10 mouse cellular contexts compared by ENCODE assay signal in the genomic region with DNA sequence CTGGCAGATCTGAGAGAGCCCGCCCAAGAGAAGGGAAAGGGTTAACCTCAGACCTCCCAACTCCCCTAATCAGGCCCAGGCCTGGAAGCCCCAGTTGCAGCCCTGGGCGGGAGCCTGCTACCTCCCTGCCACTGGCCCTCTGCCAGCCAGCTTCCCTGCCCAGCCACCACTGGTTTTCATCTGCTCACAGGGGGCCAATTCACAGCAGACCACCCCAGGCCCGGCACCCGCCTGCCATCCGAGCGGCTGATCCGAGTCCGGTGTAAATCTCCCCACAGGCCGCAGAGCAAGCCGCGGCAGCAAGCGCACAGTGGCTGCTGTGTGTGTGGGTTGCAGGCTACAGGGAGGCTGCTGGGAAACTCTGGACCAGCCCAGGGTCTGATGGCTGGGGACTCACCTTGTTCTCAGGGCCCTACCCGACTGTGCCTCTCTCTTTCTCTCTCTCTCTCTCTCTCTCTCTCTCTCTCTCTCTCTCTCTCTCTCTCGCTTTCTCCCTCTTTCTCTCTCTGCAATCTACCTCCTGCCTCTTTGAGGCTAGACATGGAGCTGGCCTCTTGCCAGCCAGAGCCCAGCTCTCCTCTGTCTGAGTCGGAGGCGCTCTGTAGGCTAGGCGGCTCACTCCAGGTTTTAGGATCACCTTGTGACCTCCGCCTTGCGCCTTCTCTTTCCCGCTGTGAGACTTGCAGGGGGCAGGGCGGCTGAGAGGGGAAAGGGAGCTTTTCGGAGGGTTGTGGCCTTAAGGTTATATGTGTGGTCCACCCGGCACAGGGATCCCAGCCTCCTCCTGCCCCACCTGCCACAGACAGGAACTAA. TPM values are rescaled to one million over a fixed set of nuclear protein-coding genes. Genes with fewer than 3 reads are reported as not detected.
DNase-seq lines count a peak whose midpoint lies in the region; ATAC-seq and TF ChIP-seq lines count a peak whose summit lies in the region.
"Had no signal": no experiment of that assay in that cellular context is flagged by ENCODE, and none has a peak within 500 bp of the region (broad histone marks: within the 10 kb centered on the region; RNA-seq: fewer than 3 reads in every experiment).

No protein-coding gene starts in this region.

- H3K9ac ChIP-seq in MEL (ENCODE audit: control insufficient read depth, low read depth, low read length, poor library complexity, severe bottlenecking) = peak overlapping the region; percentile 63
- H3K9ac ChIP-seq in forebrain, embryonic 16.5 days (replicated peaks; ENCODE audit: low read depth, low read length) = 0 out of 2 replicates have a peak overlapping the region, but pooled peaks have one; percentile 32
- no peak overlapping the region for H3K9ac ChIP-seq in liver, embryonic 15.5 days

- peak in 1 of 2 experiments; percentile 18; a peak in 1 of 4 replicates for TF ChIP-seq EP300 in MEL (IDR thresholded peaks at IDR 0.05; ENCODE audit: low read depth in 1 of 2, low read length in 2 of 2)

- H3K4me1 ChIP-seq in heart, embryonic 10.5 days = peaks cover 50% of the 10 kb centered on the region
- H3K4me1 ChIP-seq in MEL (ENCODE audit: control insufficient read depth in 1 of 2, insufficient read depth in 2 of 2, low read length in 2 of 2) = peaks cover 13 to 32% of the 10 kb centered on the region in 2 experiments
- H3K4me1 ChIP-seq in forebrain, embryonic 16.5 days (replicated peaks; ENCODE audit: control insufficient read depth, insufficient read depth, low read length) = peaks cover 11% of the 10 kb centered on the region
- peaks cover 42% of the 10 kb centered on the region for H3K4me1 ChIP-seq in liver, embryonic 15.5 days (replicated peaks)

- H3K36me3 ChIP-seq in heart, embryonic 10.5 days = no peaks in the 10 kb centered on the region
- peaks cover 0 to 20% of the 10 kb centered on the region in 2 experiments for H3K36me3 ChIP-seq in MEL (ENCODE audit: control insufficient read depth in 1 of 2, insufficient read depth in 2 of 2, low read length in 2 of 2)
- H3K36me3 ChIP-seq in forebrain, embryonic 16.5 days (ENCODE audit: control insufficient read depth, insufficient read depth) = no peaks in the 10 kb centered on the region
- no peaks in the 10 kb centered on the region for H3K36me3 ChIP-seq in liver, embryonic 15.5 days (replicated peaks)

- TF ChIP-seq CTCF in MEL (IDR thresholded peaks at IDR 0.05 in 2 of 3, conservative IDR thresholded peaks at IDR 0.05 in 1 of 3; ENCODE audit: control insufficient read depth in 1 of 3, insufficient read depth in 1 of 3, low read depth in 2 of 3, low read length in 3 of 3, poor library complexity in 1 of 3, severe bottlenecking in 1 of 3) = no peak

- 0 out of 4 replicates have a peak, but pooled peaks of 1 of the 2 experiments have one; percentile 36 for TF ChIP-seq POLR2A in MEL (IDR thresholded peaks at IDR 0.05; ENCODE audit: control insufficient read depth in 1 of 2, insufficient read depth in 1 of 2, low read depth in 1 of 2, low read length in 2 of 2, poor library complexity in 1 of 2)

- peak overlapping the region; percentile 67; the same call in 1 of the 2 replicates for H3K27ac ChIP-seq in heart, embryonic 10.5 days
- H3K27ac ChIP-seq in MEL (ENCODE audit: control insufficient read depth, low read depth, low read length) = peak overlapping the region; percentile 90
- H3K27ac ChIP-seq in forebrain, embryonic 16.5 days (ENCODE audit: low read length) = no peak overlapping the region; the same call in 1 of the 2 replicates
- H3K27ac ChIP-seq in liver, embryonic 15.5 days (replicated peaks) = no peak overlapping the region

- DNase-seq in heart, embryonic 10.5 days (ENCODE audit: low spot score) = no peak
- DNase-seq in heart, adult 18-20 months = no peak
- DNase-seq in MEL (ENCODE audit: low read depth, low spot score) = peak; percentile 83
- DNase-seq in urinary bladder, adult 2 months (ENCODE audit: low spot score) = no peak
- DNase-seq in frontal cortex, postnatal 25 days (ENCODE audit: low spot score in 2 of 2) = no peak
- no peak for DNase-seq in testis, postnatal 10 days (ENCODE audit: low spot score)
- DNase-seq: heart, postnatal 36 days had no signal

- H3K4me3 ChIP-seq in heart, embryonic 10.5 days = peak overlapping the region; percentile 40
- H3K4me3 ChIP-seq in MEL (ENCODE audit: control insufficient read depth in 1 of 2, insufficient read depth in 1 of 2, low read depth in 2 of 2, low read length in 2 of 2) = peak overlapping the region; percentile 42 to 54
- no peak overlapping the region for H3K4me3 ChIP-seq in forebrain, embryonic 16.5 days (replicated peaks; ENCODE audit: low read length)
- H3K4me3 ChIP-seq in liver, embryonic 15.5 days (replicated peaks) = no peak overlapping the region
- H3K4me3 ChIP-seq: myocyte had no signal

- peaks cover 2% of the 10 kb centered on the region; the same call in 1 of the 2 replicates for H3K79me2 ChIP-seq in MEL (ENCODE audit: control insufficient read depth, insufficient read depth, low read length, poor library complexity)

- no peak for TF ChIP-seq RAD21 in MEL (IDR thresholded peaks at IDR 0.05; ENCODE audit: low read depth, low read length)

- peak; percentile 36; the same call in 1 of the 2 replicates for ATAC-seq in forebrain, embryonic 16.5 days
- ATAC-seq in liver, embryonic 15.5 days (ENCODE audit: insufficient read depth) = no peak

- WGBS in heart, embryonic 10.5 days = 4% methylated on average over 23 of the region's 23 CpGs
- WGBS in forebrain, embryonic 16.5 days = 3% methylated on average over 22 of the region's 23 CpGs
- 38% methylated on average over 22 of the region's 23 CpGs for WGBS in liver, embryonic 15.5 days (ENCODE audit: insufficient replicate concordance)

- no peaks in the 10 kb centered on the region for H3K9me3 ChIP-seq in heart, embryonic 10.5 days
- H3K9me3 ChIP-seq in MEL (replicated peaks; ENCODE audit: insufficient read depth, low read length) = no peaks in the 10 kb centered on the region
- H3K9me3 ChIP-seq in forebrain, embryonic 16.5 days (ENCODE audit: control insufficient read depth, low read length) = no peaks in the 10 kb centered on the region
- H3K9me3 ChIP-seq in liver, embryonic 15.5 days (replicated peaks) = no peaks in the 10 kb centered on the region

- H3K4me2 ChIP-seq in forebrain, embryonic 16.5 days (ENCODE audit: low read length) = peak overlapping the region; percentile 21; the same call in 1 of the 2 replicates
- H3K4me2 ChIP-seq in liver, embryonic 15.5 days = peak overlapping the region; percentile 18; the same call in 1 of the 2 replicates

- H3K27me3 ChIP-seq in heart, embryonic 10.5 days (ENCODE audit: insufficient read depth, poor library complexity, severe bottlenecking) = peaks cover 87% of the 10 kb centered on the region
- no peaks in the 10 kb centered on the region for H3K27me3 ChIP-seq in MEL (ENCODE audit: control insufficient read depth in 1 of 2, insufficient read depth in 2 of 2, low read length in 2 of 2)
- peaks cover 26% of the 10 kb centered on the region for H3K27me3 ChIP-seq in forebrain, embryonic 16.5 days (replicated peaks; ENCODE audit: control insufficient read depth, insufficient read depth, low read length)
- H3K27me3 ChIP-seq in liver, embryonic 15.5 days = peaks cover 37% of the 10 kb centered on the region

TF ChIP-seq in MEL, 35 proteins besides CTCF, POLR2A, EP300 and RAD21:
- TF ChIP-seq HCFC1 (IDR thresholded peaks at IDR 0.05; ENCODE audit: low read depth, low read length) (no peak), MAZ (IDR thresholded peaks at IDR 0.05; ENCODE audit: low read depth, low read length) (peak; percentile 43; the same call in 1 of the 2 replicates), ETS1 (IDR thresholded peaks at IDR 0.05; ENCODE audit: low read depth, low read length) (no peak), ZNF384 (IDR thresholded peaks at IDR 0.05; ENCODE audit: low read depth, low read length) (no peak), TAL1 (IDR thresholded peaks at IDR 0.05; ENCODE audit: low read length) (peak; percentile 11; the same call in 1 of the 2 replicates), BHLHE40 (IDR thresholded peaks at IDR 0.05; ENCODE audit: borderline replicate concordance, low read depth, low read length) (no peak), JUND (IDR thresholded peaks at IDR 0.05; ENCODE audit: low read depth, low read length) (peak; percentile 96), ZC3H11A (IDR thresholded peaks at IDR 0.05; ENCODE audit: low read depth, low read length) (no peak), MYC (IDR thresholded peaks at IDR 0.05; ENCODE audit: low read depth, low read length) (no peak), KAT2A (conservative IDR thresholded peaks at IDR 0.05; ENCODE audit: low read depth, low read length) (no peak), USF1 (IDR thresholded peaks at IDR 0.05; ENCODE audit: low read depth, low read length) (no peak), CHD1 (IDR thresholded peaks at IDR 0.05; ENCODE audit: low read depth, low read length) (no peak), RCOR1 (IDR thresholded peaks at IDR 0.05; ENCODE audit: low read depth, low read length) (no peak), POLR2AphosphoS2 (IDR thresholded peaks at IDR 0.05; ENCODE audit: low read length) (no peak), GABPA (IDR thresholded peaks at IDR 0.05; ENCODE audit: low read depth, low read length) (no peak), MAX (IDR thresholded peaks at IDR 0.05; ENCODE audit: low read length) (no peak), NELFE (IDR thresholded peaks at IDR 0.05; ENCODE audit: low read depth, low read length) (0 out of 2 replicates have a peak, but pooled peaks have one; percentile 37), NRF1 (IDR thresholded peaks at IDR 0.05; ENCODE audit: insufficient read depth, low read depth, low read length, poor library complexity, severe bottlenecking) (no peak), TCF12 (IDR thresholded peaks at IDR 0.05; ENCODE audit: low read depth, low read length) (0 out of 2 replicates have a peak, but pooled peaks have one; percentile 22), MXI1 (IDR thresholded peaks at IDR 0.05; ENCODE audit: low read depth, low read length) (no peak), TBP (IDR thresholded peaks at IDR 0.05; ENCODE audit: low read depth, low read length) (no peak), ZMIZ1 (IDR thresholded peaks at IDR 0.05; ENCODE audit: low read depth, low read length) (no peak), UBTF (IDR thresholded peaks at IDR 0.05; ENCODE audit: borderline replicate concordance, insufficient read depth, low read depth, low read length) (no peak)

RNA-seq across cellular contexts. Expression of gene Runx3, which starts 46.2 kb away (rescaled TPM):
- polyA plus RNA-seq in heart, embryonic 10.5 days (2016; fragmentation: Nextera tagmentation; extraction: Ambion mirVana) = 0.05 TPM in 1 of 2 replicates, not detected in the other
- total RNA-seq in heart, adult 18-20 months (2021) = 1 to 10 TPM; 1.8 to 1.9 TPM
- 3.7 and 4.3 TPM in 2 replicates for total RNA-seq in MEL (2012; rRNA removed)
- 10 to 100 TPM in 1 of 2 experiments, not detected in 1; 29.2 TPM for polyA plus RNA-seq in MEL (2012; ENCODE audit: insufficient read depth in 1 of 2, insufficient read length in 2 of 2, low read depth in 1 of 2, low replicate concordance in 2 of 2, missing spikeins in 1 of 2)
- not detected in 2 replicates for polyA plus RNA-seq in forebrain, embryonic 16.5 days (2015; fragmentation: Nextera tagmentation; extraction: Ambion mirVana)
- polyA plus RNA-seq in liver, embryonic 15.5 days (2015; fragmentation: Nextera tagmentation; extraction: Ambion mirVana) = 0.60 and 0.75 TPM in 2 replicates
- polyA plus RNA-seq in urinary bladder, adult 2 months (2012; rRNA removed) = 0.21 and 0.60 TPM in 2 replicates

Comparison
In these comparisons a context has a peak if more than half of its experiments do, and no peak if none do; other contexts are left out.
1. H3K27ac ChIP-seq: peak in heart, embryonic 10.5 days (single experiment) and MEL (single experiment); none in forebrain, embryonic 16.5 days (single experiment) and liver, embryonic 15.5 days (single experiment).
2. H3K4me3 ChIP-seq: peak in heart, embryonic 10.5 days (single experiment) and MEL (2 of 2); none in forebrain, embryonic 16.5 days (single experiment) and liver, embryonic 15.5 days (single experiment).